Mouse (Mus musculus): ENCODE data around the gene Fabp3. TPM values are rescaled to one million over a fixed set of nuclear protein-coding genes. Genes with fewer than 3 reads are reported as not detected.

Fabp3 gene
- polyA plus RNA-seq, 1 experiment from 2014 or later: 11.3 TPM

GRCm38 (mm10) chr4:130335867-130336266 is 27.5 kb downstream of the Fabp3 start:
- peaks cover 73% of the 10 kb centered on the region for H3K36me3 ChIP-seq

GRCm38 (mm10) chr4:130341691-130342090 is 33.3 kb downstream of the Fabp3 start:
- Histone ChIP-seq H3K4me3 (replicated peaks) (no peak overlapping the region), H3K9me3 (no peaks in the 10 kb centered on the region), H3K9ac (replicated peaks) (no peak overlapping the region), H3K27me3 (no peaks in the 10 kb centered on the region), H3K27ac (no peak overlapping the region), H3K36me3 (peaks cover 56% of the 10 kb centered on the region), H3K4me1 (replicated peaks) (no peaks in the 10 kb centered on the region), H3K4me2 (no peak overlapping the region)
- no peak for ATAC-seq (ENCODE audit: insufficient number of reproducible peaks, insufficient read depth, low FRiP score, low TSS enrichment, low read depth)
- 25% methylated on average over 4 of the region's 4 CpGs for WGBS

More at GRCm38 (mm10) chr4:130335867-130336266, 27.5 kb downstream of the Fabp3 start:
- Histone ChIP-seq H3K27me3 (no peaks in the 10 kb centered on the region), H3K4me2 (no peak overlapping the region), H3K9me3 (no peaks in the 10 kb centered on the region), H3K4me3 (replicated peaks) (no peak overlapping the region), H3K9ac (replicated peaks) (no peak overlapping the region), H3K4me1 (replicated peaks) (no peaks in the 10 kb centered on the region), H3K27ac (no peak overlapping the region)
- no peak for ATAC-seq (ENCODE audit: insufficient number of reproducible peaks, insufficient read depth, low FRiP score, low TSS enrichment, low read depth)
- 91% methylated on average over 5 of the region's 5 CpGs for WGBS

- Histone ChIP-seq H3K4me3 (replicated peaks) (no peak overlapping the region), H3K27me3 (no peaks in the 10 kb centered on the region), H3K9me3 (no peaks in the 10 kb centered on the region), H3K4me2 (no peak overlapping the region), H3K36me3 (peaks cover 84% of the 10 kb centered on the region), H3K4me1 (replicated peaks) (no peaks in the 10 kb centered on the region), H3K9ac (replicated peaks) (no peak overlapping the region), H3K27ac (no peak overlapping the region)
- ATAC-seq (ENCODE audit: insufficient number of reproducible peaks, insufficient read depth, low FRiP score, low TSS enrichment, low read depth): no peak
- WGBS: 96% methylated on average over 6 of the region's 6 CpGs
Measured at GRCm38 (mm10) chr4:130349666-130350065, 41.3 kb downstream of the Fabp3 start.

- ATAC-seq (ENCODE audit: insufficient number of reproducible peaks, insufficient read depth, low FRiP score, low TSS enrichment, low read depth): no peak
- no peak overlapping the region for H3K9ac ChIP-seq (replicated peaks)
- H3K9me3 ChIP-seq: no peaks in the 10 kb centered on the region
- H3K4me3 ChIP-seq (replicated peaks): no peak overlapping the region
- H3K4me1 ChIP-seq (replicated peaks): no peaks in the 10 kb centered on the region
- no peaks in the 10 kb centered on the region for H3K27me3 ChIP-seq
- H3K27ac ChIP-seq: no peak overlapping the region
- H3K36me3 ChIP-seq: peaks cover 77% of the 10 kb centered on the region
- no peak overlapping the region for H3K4me2 ChIP-seq
- 89% methylated on average over 16 of the region's 16 CpGs for WGBS
Measured at GRCm38 (mm10) chr4:130350690-130351422, 42.5 kb downstream of the Fabp3 start.

- 82% methylated on average over 7 of the region's 7 CpGs for WGBS
- Histone ChIP-seq H3K9me3 (no peaks in the 10 kb centered on the region), H3K4me2 (no peak overlapping the region), H3K9ac (replicated peaks) (no peak overlapping the region), H3K27me3 (no peaks in the 10 kb centered on the region), H3K36me3 (peaks cover 78% of the 10 kb centered on the region), H3K4me3 (replicated peaks) (no peak overlapping the region), H3K4me1 (replicated peaks) (no peaks in the 10 kb centered on the region), H3K27ac (no peak overlapping the region)
- no peak for ATAC-seq (ENCODE audit: insufficient number of reproducible peaks, insufficient read depth, low FRiP score, low TSS enrichment, low read depth)
Measured at GRCm38 (mm10) chr4:130352588-130352987, 44.2 kb downstream of the Fabp3 start.

GRCm38 (mm10) chr4:130357946-130358345 is 49.6 kb downstream of the Fabp3 start:
- H3K4me2 ChIP-seq: no peak overlapping the region
- H3K4me3 ChIP-seq (replicated peaks): no peak overlapping the region
- ATAC-seq (ENCODE audit: insufficient number of reproducible peaks, insufficient read depth, low FRiP score, low TSS enrichment, low read depth): no peak
- H3K9me3 ChIP-seq: no peaks in the 10 kb centered on the region
- H3K4me1 ChIP-seq (replicated peaks): peaks cover 17% of the 10 kb centered on the region
- H3K27ac ChIP-seq: no peak overlapping the region
- H3K9ac ChIP-seq (replicated peaks): 0 out of 2 replicates have a peak overlapping the region, but pooled peaks have one; percentile 12
- no peaks in the 10 kb centered on the region for H3K27me3 ChIP-seq
- H3K36me3 ChIP-seq: peaks cover 31% of the 10 kb centered on the region

- H3K27me3 ChIP-seq: no peaks in the 10 kb centered on the region
- peak within 1 kb of the TSS; percentile 89 for H3K9ac ChIP-seq (replicated peaks)
- H3K9me3 ChIP-seq: no peaks in the 10 kb centered on the region
- H3K27ac ChIP-seq: peak within 1 kb of the TSS; percentile 77
- peak within 1 kb of the TSS; percentile 87 for H3K4me2 ChIP-seq
- H3K4me1 ChIP-seq (replicated peaks): peaks cover 17% of the 10 kb centered on the region
- peak within 1 kb of the TSS; percentile 93 for H3K4me3 ChIP-seq (replicated peaks)
- peak; percentile 96 for ATAC-seq (ENCODE audit: insufficient number of reproducible peaks, insufficient read depth, low FRiP score, low TSS enrichment, low read depth)
- under 1% methylated on average over 49 of the region's 49 CpGs for WGBS
- H3K36me3 ChIP-seq: peaks cover 33% of the 10 kb centered on the region
Measured at GRCm38 (mm10) chr4:130359486-130360237, 51.3 kb downstream of the Fabp3 start, which contains the start of the genes Zcchc17 and Snrnp40. TSS of gene Zcchc17 (minus strand) at chr4:130359943. TSS of gene Snrnp40 (plus strand) at chr4:130360132.

- Histone ChIP-seq H3K9ac (replicated peaks) (peak overlapping the region; percentile 89), H3K36me3 (peaks cover 39% of the 10 kb centered on the region), H3K4me3 (replicated peaks) (peak overlapping the region; percentile 93), H3K27ac (peak overlapping the region; percentile 77; the same call in 1 of the 2 replicates), H3K4me2 (peak overlapping the region; percentile 87), H3K9me3 (no peaks in the 10 kb centered on the region), H3K27me3 (no peaks in the 10 kb centered on the region), H3K4me1 (replicated peaks) (peaks cover 17% of the 10 kb centered on the region)
- no peak for ATAC-seq (ENCODE audit: insufficient number of reproducible peaks, insufficient read depth, low FRiP score, low TSS enrichment, low read depth)
- under 1% methylated on average over 19 of the region's 19 CpGs for WGBS
Measured at GRCm38 (mm10) chr4:130360238-130360590, 51.8 kb downstream of the Fabp3 start.

Other genes starting within 250 kb of the Fabp3 start
- gene Pef1, start 206.0 kb upstream of the Fabp3 start, polyA plus RNA-seq (2016; fragmentation: Nextera tagmentation; extraction: Ambion mirVana): 64.6 and 64.7 TPM in 2 replicates
- not detected in 2 replicates for gene Hcrtr1, start 169.2 kb upstream of the Fabp3 start, polyA plus RNA-seq (2016; fragmentation: Nextera tagmentation; extraction: Ambion mirVana)
- 7.8 and 10.3 TPM in 2 replicates for gene Tinagl1, start 133.5 kb upstream of the Fabp3 start, polyA plus RNA-seq (2016; fragmentation: Nextera tagmentation; extraction: Ambion mirVana)
- gene Gm853, start 86.2 kb upstream of the Fabp3 start, polyA plus RNA-seq (2016; fragmentation: Nextera tagmentation; extraction: Ambion mirVana): not detected in 2 replicates
- gene Serinc2, start 29.4 kb upstream of the Fabp3 start, polyA plus RNA-seq (2016; fragmentation: Nextera tagmentation; extraction: Ambion mirVana): 199 and 205 TPM in 2 replicates
- not detected in 2 replicates for gene Gm10570, start 79 bp downstream of the Fabp3 start, polyA plus RNA-seq (2016; fragmentation: Nextera tagmentation; extraction: Ambion mirVana)
- gene Zcchc17, start 51.3 kb downstream of the Fabp3 start, polyA plus RNA-seq (2016; fragmentation: Nextera tagmentation; extraction: Ambion mirVana): 73.9 and 76.8 TPM in 2 replicates
- 200 and 212 TPM in 2 replicates for gene Snrnp40, start 51.5 kb downstream of the Fabp3 start, polyA plus RNA-seq (2016; fragmentation: Nextera tagmentation; extraction: Ambion mirVana)